Mouse (Mus musculus): ENCODE data around the gene Gli2. TPM values are rescaled to one million over a fixed set of nuclear protein-coding genes. Genes with fewer than 3 reads are reported as not detected.
A peak's percentile ranks its signal among the peaks of the same experiment; 100 is the strongest.

Gli2 gene
- polyA plus RNA-seq, 1 experiment from 2014 or later, result 9.0 TPM

DNA sequence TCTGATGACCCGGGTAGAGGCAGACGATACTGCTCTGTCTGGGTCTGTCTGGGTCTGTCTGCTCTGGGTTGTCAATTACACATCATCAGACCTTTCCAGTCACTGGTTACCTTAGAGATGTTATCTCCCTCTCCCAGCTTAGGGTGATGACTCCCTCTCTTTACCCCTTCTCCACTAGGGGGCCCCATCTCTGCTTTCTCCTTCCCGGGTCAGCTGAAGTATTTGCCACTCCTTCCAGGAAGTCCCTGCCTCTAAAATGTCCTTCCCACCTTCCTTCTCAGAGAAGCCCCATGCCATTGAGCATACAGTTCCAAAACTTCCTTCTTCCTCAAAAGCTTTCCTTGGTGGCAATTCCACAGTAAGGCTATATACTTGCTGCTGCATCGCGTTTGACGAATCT lies 21.5 kb upstream of the Gli2 start:
- Histone ChIP-seq H3K27ac (no peak overlapping the region), H3K9me3 (no peaks in the 10 kb centered on the region), H3K4me3 (no peak overlapping the region), H3K36me3 (no peaks in the 10 kb centered on the region), H3K27me3 (ENCODE audit: insufficient read depth, poor library complexity, severe bottlenecking) (peaks cover 34% of the 10 kb centered on the region), H3K4me1 (replicated peaks) (no peaks in the 10 kb centered on the region)
- no peak for DNase-seq (ENCODE audit: low spot score)
- WGBS, result 68% methylated on average over 6 of the region's 6 CpGs

DNA sequence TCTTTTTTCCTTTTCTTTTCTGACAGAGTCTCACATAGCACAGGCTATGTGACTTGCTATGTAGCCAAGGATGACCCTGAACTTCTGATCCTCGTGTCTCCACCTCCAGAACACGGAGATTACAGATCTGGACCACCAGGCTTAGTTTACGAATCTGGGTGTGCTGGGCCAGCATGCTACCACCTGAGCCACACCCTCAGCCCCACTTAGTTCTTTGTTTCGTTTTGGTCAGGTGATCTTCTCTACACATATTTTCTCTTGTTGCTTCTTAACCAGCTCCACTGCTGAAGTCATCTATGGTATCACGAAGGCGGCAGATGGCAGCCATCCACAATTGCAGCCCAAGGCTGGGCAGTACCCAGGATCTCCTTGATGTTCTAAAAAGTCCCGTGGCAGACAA lies 20.5 kb upstream of the Gli2 start:
- no peak overlapping the region for H3K4me3 ChIP-seq

DNA sequence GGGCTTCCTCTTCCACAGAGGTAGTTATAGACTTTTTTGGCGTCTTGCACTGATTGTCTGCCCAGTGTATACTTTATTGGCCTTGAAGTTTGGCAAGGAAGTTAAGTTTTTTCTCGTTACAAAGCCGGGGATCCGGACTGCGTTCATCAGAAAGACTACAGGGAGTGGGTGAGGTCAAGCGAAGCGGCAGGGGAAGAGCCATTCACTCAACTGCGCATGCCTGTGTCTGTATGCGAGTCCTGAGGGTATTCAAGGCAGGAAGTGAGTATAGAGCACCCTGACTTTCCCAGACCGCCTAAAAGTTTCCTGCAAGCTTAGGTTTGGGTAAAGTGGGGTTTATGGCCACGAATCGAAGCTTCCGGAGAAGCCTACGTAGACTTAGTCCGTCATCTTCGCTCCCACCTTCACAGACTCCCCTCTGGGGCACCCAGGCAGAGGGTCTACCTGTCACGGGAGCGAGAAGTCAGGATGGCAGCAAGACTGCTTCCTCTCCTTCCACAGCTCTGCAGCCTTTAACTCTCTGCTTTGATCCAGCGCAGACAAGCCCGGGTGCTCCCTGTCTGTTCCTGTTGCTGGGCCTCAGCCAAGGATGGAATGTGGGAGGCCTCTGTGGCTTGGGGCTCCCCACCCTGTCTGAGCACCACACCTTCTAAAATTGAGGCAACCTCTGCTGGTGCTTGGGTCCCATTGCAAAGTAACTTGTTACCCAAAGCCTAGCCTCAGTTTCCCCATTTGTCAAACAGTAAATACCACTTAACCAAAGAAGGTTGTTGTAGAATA lies 11.7 kb upstream of the Gli2 start:
- no peak for DNase-seq (ENCODE audit: low spot score)
- Histone ChIP-seq H3K4me1 (replicated peaks) (no peaks in the 10 kb centered on the region), H3K27me3 (ENCODE audit: insufficient read depth, poor library complexity, severe bottlenecking) (no peaks in the 10 kb centered on the region; the same call in 1 of the 2 replicates), H3K4me3 (no peak overlapping the region), H3K27ac (peak overlapping the region; percentile 23; the same call in 1 of the 2 replicates), H3K36me3 (no peaks in the 10 kb centered on the region), H3K9me3 (no peaks in the 10 kb centered on the region)
- 83% methylated on average over 20 of the region's 20 CpGs for WGBS

More for the DNA sequence above, 20.5 kb upstream of the Gli2 start:
- 90% methylated on average over 7 of the region's 7 CpGs for WGBS
- Histone ChIP-seq H3K27ac (no peak overlapping the region), H3K27me3 (ENCODE audit: insufficient read depth, poor library complexity, severe bottlenecking) (peaks cover 34% of the 10 kb centered on the region), H3K4me1 (replicated peaks) (no peaks in the 10 kb centered on the region), H3K9me3 (no peaks in the 10 kb centered on the region), H3K36me3 (no peaks in the 10 kb centered on the region)
- no peak for DNase-seq (ENCODE audit: low spot score)

DNA sequence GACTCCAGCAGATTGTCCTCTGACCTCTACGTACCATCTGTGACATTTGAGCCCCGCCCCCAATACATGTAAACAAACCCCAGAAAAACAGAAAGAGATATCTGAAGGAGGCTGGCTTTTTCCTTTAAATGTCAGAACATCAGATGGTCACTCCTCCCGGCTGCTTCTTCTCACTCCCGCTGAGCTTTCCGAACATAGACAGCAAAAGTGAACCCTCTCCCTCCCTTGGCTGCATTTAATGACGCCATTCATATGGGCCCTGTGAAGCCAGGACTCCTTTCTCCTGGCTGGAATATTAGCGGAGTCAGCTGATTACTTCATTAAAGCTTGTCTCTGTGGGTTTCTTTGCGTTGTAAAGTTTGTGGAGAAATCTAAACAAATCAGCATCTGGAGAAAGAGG lies 3.1 kb upstream of the Gli2 start:
- 60% methylated on average over 8 of the region's 8 CpGs for WGBS
- Histone ChIP-seq H3K36me3 (no peaks in the 10 kb centered on the region), H3K4me1 (replicated peaks) (peaks cover 37% of the 10 kb centered on the region), H3K9me3 (no peaks in the 10 kb centered on the region), H3K27me3 (ENCODE audit: insufficient read depth, poor library complexity, severe bottlenecking) (0 out of 2 replicates have a peak, but pooled peaks cover 16% of the 10 kb centered on the region), H3K27ac (no peak overlapping the region), H3K4me3 (no peak overlapping the region)
- DNase-seq (ENCODE audit: low spot score), result no peak

DNA sequence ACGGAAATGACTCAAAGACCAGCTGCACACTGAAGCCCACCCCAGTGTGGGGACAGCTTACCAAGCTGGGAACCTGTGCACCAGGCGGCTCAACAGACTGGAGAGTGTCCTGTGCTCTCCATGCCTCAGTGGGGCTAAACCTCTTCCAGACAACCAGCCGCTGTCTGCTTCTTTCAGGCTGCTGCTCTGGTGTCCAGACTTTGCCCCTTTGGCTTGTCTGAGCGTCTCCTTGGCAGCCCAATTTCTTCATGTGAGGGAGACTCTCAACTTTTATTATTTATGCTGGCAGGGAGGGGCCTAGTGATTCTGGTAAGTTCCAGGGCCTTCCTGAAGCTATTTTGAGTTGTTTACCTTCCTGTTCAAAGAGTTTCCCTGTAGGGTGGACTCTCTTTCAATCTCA lies 2.4 kb upstream of the Gli2 start:
- no peak overlapping the region for H3K27ac ChIP-seq
- no peak overlapping the region for H3K4me3 ChIP-seq
- no peaks in the 10 kb centered on the region for H3K9me3 ChIP-seq
- H3K36me3 ChIP-seq, result no peaks in the 10 kb centered on the region
- no peak for DNase-seq (ENCODE audit: low spot score)
- 86% methylated on average over 4 of the region's 4 CpGs for WGBS
- H3K27me3 ChIP-seq (ENCODE audit: insufficient read depth, poor library complexity, severe bottlenecking), result 0 out of 2 replicates have a peak, but pooled peaks cover 16% of the 10 kb centered on the region
- H3K4me1 ChIP-seq (replicated peaks), result peaks cover 44% of the 10 kb centered on the region

DNA sequence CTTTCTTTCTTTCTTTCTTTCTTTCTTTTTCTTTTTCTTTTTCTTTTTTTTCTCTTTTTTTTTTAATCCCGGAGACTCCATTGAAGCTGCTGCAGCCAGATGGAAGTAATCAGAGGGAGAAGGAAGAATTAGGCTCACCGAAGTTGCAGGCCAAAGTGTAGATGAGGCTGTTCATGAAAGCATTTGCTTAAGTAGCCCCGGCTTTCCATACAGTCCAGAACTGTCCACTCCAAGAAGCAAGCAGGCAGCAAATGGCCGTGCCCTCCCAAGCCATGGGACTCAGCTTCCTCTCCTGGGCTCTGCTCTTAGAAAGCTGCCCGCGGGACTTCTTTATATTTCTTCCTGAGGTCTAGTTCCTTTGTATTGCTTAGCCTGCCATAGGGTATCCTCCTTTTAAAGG lies 1.0 kb upstream of the Gli2 start:
- peak; percentile 19 for DNase-seq (ENCODE audit: low spot score)
- Histone ChIP-seq H3K27me3 (ENCODE audit: insufficient read depth, poor library complexity, severe bottlenecking) (peaks cover 21% of the 10 kb centered on the region), H3K36me3 (no peaks in the 10 kb centered on the region), H3K4me3 (peak overlapping the region; percentile 72), H3K27ac (peak overlapping the region; percentile 97), H3K4me1 (replicated peaks) (peaks cover 57% of the 10 kb centered on the region), H3K9me3 (no peaks in the 10 kb centered on the region)
- 14% methylated on average over 6 of the region's 6 CpGs for WGBS

DNA sequence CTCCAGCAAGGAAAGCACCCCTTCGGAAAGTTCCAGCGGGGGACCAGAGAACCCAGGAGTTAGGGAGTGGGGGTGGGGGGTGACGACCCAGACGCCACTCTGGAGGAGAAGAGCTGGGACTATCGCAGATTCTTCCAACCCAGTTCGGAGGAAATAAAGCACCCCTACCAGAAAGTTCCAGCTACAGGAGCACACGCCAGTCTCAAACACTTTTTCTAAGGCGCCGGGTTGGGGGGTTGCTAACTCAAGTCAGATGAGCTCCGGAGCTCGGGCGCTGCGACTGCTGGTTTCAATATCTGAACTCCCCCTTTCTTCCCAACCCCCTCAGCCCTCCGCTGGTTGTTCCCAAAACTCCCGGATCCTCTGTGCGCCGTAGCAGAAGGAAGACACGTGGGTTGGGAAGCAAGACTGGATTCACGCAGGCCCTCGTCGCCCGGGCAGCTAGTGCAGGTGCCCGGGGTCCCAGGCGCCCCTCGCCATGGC lies 494 bp upstream of the Gli2 start:
- no peaks in the 10 kb centered on the region for H3K36me3 ChIP-seq
- H3K4me3 ChIP-seq, result peak overlapping the region; percentile 72
- no peaks in the 10 kb centered on the region for H3K9me3 ChIP-seq
- peaks cover 63% of the 10 kb centered on the region for H3K4me1 ChIP-seq (replicated peaks)
- DNase-seq (ENCODE audit: low spot score), result peak; percentile 73
- H3K27ac ChIP-seq, result peak overlapping the region; percentile 97
- H3K27me3 ChIP-seq (ENCODE audit: insufficient read depth, poor library complexity, severe bottlenecking), result peaks cover 21% of the 10 kb centered on the region
- under 1% methylated on average over 25 of the region's 25 CpGs for WGBS

DNA sequence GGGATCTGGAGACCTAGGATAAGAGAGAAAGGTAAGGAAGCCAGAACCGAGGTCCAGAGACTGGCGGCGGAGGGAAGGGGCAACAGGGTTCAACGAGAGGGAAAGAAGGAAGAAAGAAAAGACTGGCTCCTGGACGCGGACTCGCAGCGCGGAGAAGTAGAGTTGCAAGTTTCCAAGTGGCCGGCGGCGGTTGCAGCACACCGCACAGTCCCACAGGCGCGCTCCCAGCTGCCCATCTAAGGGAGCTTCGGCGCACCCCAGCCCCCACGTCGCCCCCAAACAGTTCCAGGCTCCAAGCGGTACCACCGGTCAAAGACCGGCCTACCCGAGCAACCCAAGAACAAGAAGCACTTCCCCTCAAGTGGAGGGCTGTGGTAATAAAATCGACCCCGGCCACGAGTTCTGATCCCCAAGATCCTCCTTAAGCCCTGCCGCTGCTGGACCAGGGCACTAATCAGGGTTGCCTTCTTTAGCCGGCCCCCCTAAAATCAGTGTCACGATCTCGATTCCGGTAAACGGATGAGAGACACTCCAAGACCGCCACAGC lies 715 bp downstream of the Gli2 start:
- H3K9me3 ChIP-seq, result no peaks in the 10 kb centered on the region
- DNase-seq (ENCODE audit: low spot score), result peak; percentile 71
- H3K4me3 ChIP-seq, result peak overlapping the region; percentile 72
- WGBS, result under 1% methylated on average over 33 of the region's 33 CpGs
- H3K4me1 ChIP-seq (replicated peaks), result peaks cover 75% of the 10 kb centered on the region
- no peaks in the 10 kb centered on the region for H3K36me3 ChIP-seq
- H3K27me3 ChIP-seq (ENCODE audit: insufficient read depth, poor library complexity, severe bottlenecking), result peaks cover 21% of the 10 kb centered on the region
- peak overlapping the region; percentile 97 for H3K27ac ChIP-seq

DNA sequence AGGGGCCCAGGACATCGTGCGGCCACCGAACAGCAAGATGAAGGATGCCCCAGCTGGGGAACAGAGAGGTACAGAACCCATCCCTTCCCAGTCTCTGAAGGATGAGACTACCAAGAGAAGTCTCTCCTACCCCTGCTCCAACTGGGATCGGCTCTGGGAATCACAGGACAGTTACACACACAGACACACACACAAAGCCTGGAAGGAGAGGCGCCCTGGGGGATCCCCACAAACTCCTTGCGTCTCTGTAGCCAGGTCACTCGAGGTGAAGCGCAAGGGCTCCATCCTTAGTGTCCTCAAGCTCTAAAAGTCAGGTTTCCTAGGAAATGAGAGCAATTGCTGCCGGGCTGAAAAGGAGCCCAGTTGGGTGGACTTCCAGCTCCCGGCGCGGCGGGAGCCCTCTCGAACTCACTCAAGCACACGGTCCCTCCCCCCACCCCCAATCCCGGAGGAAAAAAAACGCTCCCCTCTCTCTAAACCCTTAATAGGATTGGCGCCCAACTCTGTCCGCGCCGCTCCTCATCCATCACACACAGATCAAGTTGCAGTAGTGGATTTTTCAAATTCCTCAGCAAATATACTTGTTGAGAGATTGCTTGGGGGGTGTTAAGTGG lies 1.4 kb downstream of the Gli2 start:
- Histone ChIP-seq H3K4me3 (peak overlapping the region; percentile 72), H3K27ac (peak overlapping the region; percentile 97), H3K36me3 (no peaks in the 10 kb centered on the region), H3K4me1 (replicated peaks) (peaks cover 80% of the 10 kb centered on the region), H3K9me3 (no peaks in the 10 kb centered on the region), H3K27me3 (ENCODE audit: insufficient read depth, poor library complexity, severe bottlenecking) (peaks cover 21% of the 10 kb centered on the region)
- peak; percentile 56 for DNase-seq (ENCODE audit: low spot score)
- WGBS, result under 1% methylated on average over 21 of the region's 21 CpGs

DNA sequence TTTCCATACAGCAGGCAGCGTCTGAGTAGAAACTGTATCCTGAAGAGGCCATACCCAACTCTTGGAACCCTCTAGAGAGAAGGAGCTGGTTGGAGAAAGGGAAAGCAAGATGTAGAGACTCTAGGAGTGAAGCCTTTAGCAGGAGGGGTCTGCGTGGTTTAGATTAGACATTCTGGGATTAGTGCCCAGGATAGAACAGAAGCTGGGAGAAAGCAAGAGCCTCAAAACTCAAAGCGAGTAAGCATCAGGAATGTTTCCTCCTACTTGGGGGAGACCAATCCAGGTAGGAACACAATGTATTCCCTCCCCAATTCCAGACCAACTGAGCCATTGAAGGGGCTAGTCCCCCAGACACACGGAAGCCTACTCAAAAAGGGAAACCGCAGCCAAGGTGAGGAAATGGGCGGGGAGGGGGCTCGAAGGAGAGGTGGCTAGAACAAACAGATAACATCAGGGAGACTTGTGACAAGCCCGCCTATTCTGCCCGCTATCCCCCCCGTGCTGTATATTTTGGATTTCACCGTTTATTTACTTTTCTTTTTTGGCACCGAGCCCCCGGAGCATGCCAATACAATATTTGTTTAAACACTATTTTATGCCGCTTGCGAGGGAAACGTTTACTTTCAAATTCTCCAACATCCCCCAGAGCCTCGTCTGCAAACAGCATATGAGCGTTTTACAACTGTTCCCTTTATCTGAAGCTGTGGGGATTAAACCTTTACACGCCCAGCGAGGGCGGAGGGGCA lies 2.1 kb downstream of the Gli2 start:
- Histone ChIP-seq H3K27ac (peak overlapping the region; percentile 97), H3K27me3 (ENCODE audit: insufficient read depth, poor library complexity, severe bottlenecking) (peaks cover 21% of the 10 kb centered on the region), H3K4me1 (replicated peaks) (peaks cover 83% of the 10 kb centered on the region), H3K4me3 (peak overlapping the region; percentile 72), H3K36me3 (no peaks in the 10 kb centered on the region), H3K9me3 (no peaks in the 10 kb centered on the region)
- peak; percentile 23 for DNase-seq (ENCODE audit: low spot score)
- WGBS, result 2% methylated on average over 21 of the region's 21 CpGs

DNA sequence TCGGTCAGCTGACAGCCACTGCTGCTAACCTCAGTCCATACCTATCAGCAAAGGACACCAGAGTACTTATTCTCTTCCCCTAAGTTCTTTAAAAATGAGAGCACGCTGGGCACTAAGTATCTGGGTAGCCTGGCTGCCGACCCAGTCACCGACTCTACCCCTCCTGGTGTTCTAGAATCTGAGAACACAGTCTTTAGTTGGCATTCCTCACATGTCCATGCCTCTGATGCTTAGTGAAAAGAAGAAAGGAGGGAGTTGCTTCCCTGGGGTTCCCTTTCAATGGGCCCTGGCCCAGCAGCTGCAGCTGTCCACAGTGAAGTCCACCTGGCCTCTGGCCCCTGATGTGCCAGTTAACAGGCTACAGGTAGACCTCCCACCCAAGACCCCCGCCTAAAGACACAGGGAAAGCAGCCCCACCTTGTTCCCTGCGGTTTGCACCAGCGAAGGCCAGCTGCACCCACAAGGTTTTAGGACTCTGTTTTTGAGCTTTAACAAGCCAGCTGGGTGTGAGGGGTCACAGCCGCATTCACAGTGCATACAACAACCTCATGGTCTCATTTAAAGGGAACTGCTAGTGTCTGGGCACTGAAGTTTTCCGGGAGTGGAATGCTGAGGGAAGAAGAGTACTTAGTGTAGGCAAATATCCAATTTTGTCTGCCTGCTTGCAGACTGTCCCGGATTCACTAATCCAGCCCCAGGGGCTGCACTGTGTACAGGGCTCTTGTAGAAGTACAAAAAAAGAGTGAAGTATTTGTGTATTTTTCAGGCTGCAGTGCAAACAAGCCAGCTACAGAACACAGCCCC lies 3.4 kb downstream of the Gli2 start:
- no peaks in the 10 kb centered on the region for H3K36me3 ChIP-seq
- H3K9me3 ChIP-seq, result no peaks in the 10 kb centered on the region
- peaks cover 77% of the 10 kb centered on the region for H3K4me1 ChIP-seq (replicated peaks)
- peak overlapping the region; percentile 97 for H3K27ac ChIP-seq
- 5% methylated on average over 10 of the region's 10 CpGs for WGBS
- H3K27me3 ChIP-seq (ENCODE audit: insufficient read depth, poor library complexity, severe bottlenecking), result peaks cover 12% of the 10 kb centered on the region
- peak; percentile 54 for DNase-seq (ENCODE audit: low spot score)
- H3K4me3 ChIP-seq, result peak overlapping the region; percentile 72

DNA sequence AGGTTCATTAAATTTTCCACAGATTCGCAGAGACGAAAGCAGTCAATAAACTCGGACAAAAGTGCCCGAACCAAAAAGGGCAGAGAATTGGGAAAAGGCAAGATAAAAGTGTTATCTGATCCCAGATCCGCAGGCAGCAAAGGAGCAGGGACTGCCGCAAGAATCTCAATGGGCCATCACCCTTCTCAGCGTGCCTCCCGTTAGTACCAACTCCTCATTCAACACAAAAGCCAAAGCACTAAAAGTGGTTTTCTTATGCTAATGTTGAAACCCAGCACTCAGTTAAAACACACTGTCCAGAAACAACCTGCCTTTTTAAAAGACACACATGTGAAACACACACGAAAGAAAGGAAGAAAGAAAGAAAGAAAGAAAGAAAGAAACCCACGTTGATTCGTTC lies 4.4 kb downstream of the Gli2 start:
- peak; percentile 27 for DNase-seq (ENCODE audit: low spot score)
- Histone ChIP-seq H3K4me1 (replicated peaks) (peaks cover 67% of the 10 kb centered on the region), H3K4me3 (peak overlapping the region; percentile 57), H3K27ac (peak overlapping the region; percentile 97), H3K9me3 (no peaks in the 10 kb centered on the region), H3K36me3 (no peaks in the 10 kb centered on the region), H3K27me3 (ENCODE audit: insufficient read depth, poor library complexity, severe bottlenecking) (peaks cover 8% of the 10 kb centered on the region)
- WGBS, result under 1% methylated on average over 11 of the region's 11 CpGs
